Mouse (Mus musculus) T-cell, adult 2 months (primary cell): ENCODE results near the gene Armc12.
A peak's percentile ranks its signal among the peaks of the same experiment; 100 is the strongest.
"Not testable (repeated sequence)": the region's sequence is repeated elsewhere in the genome, so short reads cannot be mapped to it uniquely, and the experiment has no call there.

ENCODE experiments used
- DNase-seq: peaks from one replicate; pipeline ENCODE4 v3.0.0; 2022; ENCODE audit warnings: low spot score

Armc12 gene

GRCm38 (mm10) chr17:28531946-28532345, 1.3 kb downstream of the Armc12 start:
- no peak for DNase-seq

- DNase-seq = no peak
Measured at GRCm38 (mm10) chr17:28532557-28532956, 2.0 kb downstream of the Armc12 start.

GRCm38 (mm10) chr17:28533327-28533726, 2.7 kb downstream of the Armc12 start:
- DNase-seq = no peak

DNA sequence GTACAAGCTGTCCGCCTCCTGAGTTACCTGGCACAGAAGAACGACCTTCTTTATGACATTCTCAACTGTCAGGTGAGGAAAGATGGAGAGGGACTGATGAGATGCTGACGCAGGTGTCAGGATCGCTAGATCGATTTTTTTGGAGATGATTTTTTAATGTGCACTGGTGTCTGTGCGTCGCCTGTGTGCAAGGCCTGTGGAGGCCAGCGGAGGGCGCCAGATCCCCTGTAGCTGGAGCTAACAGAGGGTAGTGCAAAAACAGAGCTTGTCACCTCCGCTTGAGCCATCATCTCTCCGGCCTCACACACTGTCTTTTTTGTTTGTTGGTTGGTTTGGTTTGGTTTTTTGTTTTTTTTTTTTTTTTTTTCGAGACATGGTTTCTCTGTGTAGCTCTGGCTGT, 7.3 kb downstream of the Armc12 start:
- no peak for DNase-seq

GRCm38 (mm10) chr17:28546925-28547324, 16.3 kb downstream of the Armc12 start:
- peak; percentile 22 for DNase-seq

DNA sequence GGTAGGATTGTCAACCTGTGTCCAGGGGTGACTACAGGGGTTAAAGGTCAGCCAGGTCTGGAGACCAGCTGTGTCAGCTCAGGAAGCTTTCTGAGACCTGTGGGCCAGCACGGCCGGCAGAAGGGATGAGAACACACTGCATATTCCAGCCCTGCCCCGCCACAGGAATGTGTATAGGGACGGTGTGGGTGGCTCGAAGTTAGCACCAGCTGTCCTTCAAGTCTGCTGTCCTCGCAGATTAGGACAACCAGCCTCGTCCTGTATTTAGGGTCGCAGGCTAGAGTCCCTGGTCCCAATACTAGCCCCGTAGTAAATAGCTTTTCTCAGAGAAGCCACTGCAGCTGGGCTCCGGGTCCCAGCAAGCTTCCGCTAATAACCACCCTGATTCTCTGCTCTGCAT, 17.9 kb downstream of the Armc12 start:
- no peak for DNase-seq

GRCm38 (mm10) chr17:28549111-28549510, 18.5 kb downstream of the Armc12 start, which contains the start of gene Clpsl2:
Clpsl2 (plus strand) TSS chr17:28549411.
- DNase-seq = no peak

DNA sequence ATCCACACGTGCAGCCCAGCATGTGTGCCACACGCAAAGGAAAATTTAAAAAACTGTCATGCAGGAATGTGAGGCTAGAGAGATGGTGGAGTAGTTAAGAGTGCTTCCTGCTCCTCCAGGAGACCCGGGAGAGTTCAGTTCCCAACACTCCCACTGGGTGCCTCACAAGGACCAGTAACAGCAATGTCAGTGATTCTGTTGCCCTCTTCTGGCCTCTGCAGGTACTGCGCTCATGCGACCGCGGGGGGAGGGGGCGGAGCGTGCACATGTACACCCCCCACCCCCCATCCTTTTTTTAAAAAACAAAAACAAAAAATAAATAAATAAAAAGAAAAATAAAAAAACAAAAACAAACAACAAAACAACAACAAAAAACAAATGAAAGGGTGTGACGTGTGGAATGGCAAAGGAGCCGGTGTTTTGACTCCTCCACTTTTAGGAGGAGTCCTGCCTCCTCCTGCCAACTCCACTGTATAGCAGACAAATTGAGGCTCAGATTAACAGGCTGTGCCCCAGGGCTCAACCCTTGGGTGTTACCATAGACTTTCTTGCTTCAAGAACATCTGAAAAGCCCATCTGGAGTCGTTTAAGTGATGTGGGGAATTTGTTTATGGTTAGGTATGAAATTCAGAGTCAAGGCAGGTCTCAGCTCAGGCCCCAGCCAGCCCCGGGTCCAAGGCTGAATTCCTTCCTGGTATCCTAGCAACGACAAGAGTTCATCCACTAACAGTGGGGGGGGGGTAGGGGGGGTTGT, 22.6 kb downstream of the Armc12 start:
- peak; percentile 77 for DNase-seq

- DNase-seq = not testable (repeated sequence)
Measured at GRCm38 (mm10) chr17:28554021-28554420, 23.4 kb downstream of the Armc12 start.

DNA sequence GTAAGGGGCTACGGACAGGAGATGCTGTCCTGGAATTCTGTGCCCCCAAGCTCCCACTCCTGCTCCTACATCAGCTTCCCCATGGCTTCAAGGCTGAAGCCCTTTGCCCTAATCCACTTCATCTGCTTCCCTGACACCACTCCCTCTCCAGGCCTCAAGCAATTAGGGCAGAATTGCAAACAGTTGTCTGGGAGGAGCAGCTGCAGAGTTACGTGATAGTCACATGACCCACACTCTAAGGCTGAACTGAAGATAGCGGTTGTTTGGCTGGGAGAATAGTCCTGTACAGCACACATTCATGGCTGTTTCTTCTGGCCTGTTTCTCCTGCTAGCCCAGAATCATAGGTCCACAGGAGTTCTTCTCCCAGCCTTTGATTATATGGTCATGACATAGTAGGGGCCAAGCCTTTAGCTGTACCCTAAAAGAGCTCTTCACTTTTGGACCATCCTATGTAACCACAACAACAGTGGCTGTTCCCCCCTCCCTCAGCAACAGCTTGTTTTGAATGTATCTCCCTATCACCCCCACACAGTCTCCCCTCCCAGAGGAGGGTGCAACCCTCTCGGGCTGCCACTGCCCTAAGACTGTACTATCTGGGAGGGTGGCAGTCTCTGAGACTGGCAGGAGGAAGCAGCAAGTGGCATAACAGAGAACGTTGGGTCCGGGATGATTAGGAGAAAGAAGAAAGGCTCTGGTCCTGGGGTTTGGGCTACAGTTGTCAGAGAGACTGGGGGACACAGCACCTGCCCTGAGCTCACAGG, 26.2 kb downstream of the Armc12 start:
- no peak for DNase-seq

GRCm38 (mm10) chr17:28557772-28558171, 27.2 kb downstream of the Armc12 start:
- no peak for DNase-seq

- no peak for DNase-seq
Measured at GRCm38 (mm10) chr17:28560598-28560997, 30.0 kb downstream of the Armc12 start, which contains the start of gene Clps. Clps (minus strand) TSS chr17:28560766.

DNA sequence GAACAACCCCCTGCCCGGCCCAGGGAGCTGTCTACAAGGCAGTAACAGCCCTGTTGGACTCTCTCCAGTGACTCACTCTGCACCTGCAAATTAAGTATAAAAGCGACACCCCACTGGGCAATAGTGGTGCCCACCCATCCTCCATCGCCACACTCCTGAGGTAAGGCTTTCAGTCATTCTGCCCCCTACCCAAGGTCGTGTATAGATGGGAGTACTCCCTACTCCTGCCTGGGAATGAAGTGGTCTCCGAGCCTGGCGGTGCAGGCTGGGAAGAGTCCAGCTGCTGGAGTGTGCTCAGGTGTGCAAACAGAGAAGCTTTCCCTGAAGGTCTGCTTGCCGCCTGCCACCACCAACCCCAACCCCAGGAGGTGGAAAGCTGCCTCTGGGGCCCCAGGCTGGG, 31.0 kb downstream of the Armc12 start:
- no peak for DNase-seq

GRCm38 (mm10) chr17:28565181-28565580, 34.6 kb downstream of the Armc12 start:
- DNase-seq = no peak

GRCm38 (mm10) chr17:28567541-28567940, 36.9 kb downstream of the Armc12 start:
- DNase-seq = no peak

- DNase-seq = no peak
Measured at GRCm38 (mm10) chr17:28571868-28572267, 41.3 kb downstream of the Armc12 start.

GRCm38 (mm10) chr17:28572521-28572920, 41.9 kb downstream of the Armc12 start:
- no peak for DNase-seq

- no peak for DNase-seq
Measured at GRCm38 (mm10) chr17:28572941-28573340, 42.3 kb downstream of the Armc12 start.

DNA sequence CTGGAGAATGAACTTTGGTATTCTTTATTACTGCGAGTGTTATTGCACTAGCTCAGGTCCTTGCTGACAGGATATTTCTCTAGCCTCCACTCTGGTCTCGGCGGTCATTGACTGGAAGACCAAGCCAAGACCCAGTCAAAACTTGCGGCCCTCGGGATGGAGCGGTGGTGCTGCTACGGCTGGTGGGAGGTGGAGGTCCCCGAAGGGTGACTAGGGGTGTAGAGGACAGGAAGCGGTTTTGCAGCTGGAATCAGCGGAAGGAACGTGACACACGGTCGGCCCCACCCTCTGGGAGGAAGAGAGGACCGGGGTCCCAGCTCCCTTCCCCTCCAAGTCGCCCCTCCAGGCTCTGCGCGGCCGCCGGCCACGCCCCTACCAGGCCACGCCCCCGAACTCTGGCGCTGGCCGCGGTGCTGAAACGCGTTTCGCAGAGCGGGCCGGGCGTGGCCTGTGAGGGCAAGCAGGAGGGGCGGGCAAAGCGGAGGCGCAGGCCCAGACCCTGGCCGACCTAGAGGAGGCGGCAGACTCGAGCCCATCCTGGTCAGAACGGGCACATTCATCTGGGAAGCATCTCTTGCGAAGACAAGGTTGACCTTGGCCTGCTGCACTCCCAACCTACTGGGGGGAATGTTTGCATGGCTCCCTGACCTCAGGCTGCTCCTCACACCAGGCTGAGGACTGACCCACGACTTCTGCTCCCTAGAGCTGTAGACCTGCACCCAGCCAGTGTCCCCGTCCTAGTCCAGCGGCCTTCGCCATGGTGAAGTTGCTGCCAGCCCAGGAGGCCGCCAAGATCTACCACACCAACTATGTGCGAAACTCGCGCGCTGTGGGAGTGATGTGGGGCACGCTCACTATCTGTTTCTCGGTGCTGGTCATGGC, 44.9 kb downstream of the Armc12 start, which contains the start of gene Lhfpl5:
Lhfpl5 (plus strand) TSS at position 398 of the 882 bp plus-strand sequence.
- DNase-seq = peak; percentile 56

GRCm38 (mm10) chr17:28580396-28580795, 49.8 kb downstream of the Armc12 start:
- DNase-seq = no peak

DNA sequence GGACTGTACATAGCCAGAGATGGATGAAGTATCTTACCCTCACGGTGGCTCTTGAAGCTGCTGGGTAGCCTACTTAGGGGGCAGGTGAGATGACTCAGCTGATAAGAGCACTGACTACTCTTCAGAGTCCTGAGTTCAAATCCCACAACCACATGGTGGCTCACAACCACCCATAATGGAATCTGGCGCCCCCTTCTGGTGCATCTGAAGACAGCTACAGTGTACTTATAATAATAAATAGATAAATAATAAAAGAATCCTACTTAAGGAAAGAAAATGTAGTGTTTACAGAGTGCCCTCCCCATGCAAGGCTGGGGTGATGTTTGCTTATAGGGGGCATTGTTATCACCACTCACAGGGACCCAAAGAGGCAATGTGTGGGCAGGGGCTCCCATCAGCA, 50.5 kb downstream of the Armc12 start:
- DNase-seq = no peak

- DNase-seq = no peak
Measured at GRCm38 (mm10) chr17:28586509-28586908, 55.9 kb downstream of the Armc12 start.
